Mouse (Mus musculus): ENCODE data around the gene Slc39a5. TPM values are rescaled to one million over a fixed set of nuclear protein-coding genes. Genes with fewer than 3 reads are reported as not detected.

The Slc39a5 gene
- total RNA-seq, 2 experiments from 2014 or later, result not detected

GRCm38 (mm10) chr10:128370601-128371000 is 30.4 kb downstream of the Slc39a5 start:
- no peak overlapping the region for H3K27ac ChIP-seq
- DNase-seq (ENCODE audit: extremely low spot score in 1 of 2, low spot score in 2 of 2), result no peak
- intact Hi-C loops (cut with DNase I), result no loop called here
- no peak for TF ChIP-seq CTCF (IDR thresholded peaks at IDR 0.05)
- H3K4me3 ChIP-seq, result no peak overlapping the region

- no peak for DNase-seq (ENCODE audit: extremely low spot score in 1 of 2, low spot score in 2 of 2)
- Histone ChIP-seq H3K27ac (peak overlapping the region; percentile 32; the same call in 1 of the 2 replicates), H3K4me3 (no peak overlapping the region)
- intact Hi-C loops (cut with DNase I), result no loop called here
- no peak for TF ChIP-seq CTCF (IDR thresholded peaks at IDR 0.05)
Observed at GRCm38 (mm10) chr10:128370021-128370420, 31.0 kb downstream of the Slc39a5 start.

- Histone ChIP-seq H3K4me3 (peak overlapping the region; percentile 80; the same call in 1 of the 2 replicates), H3K27ac (peak overlapping the region; percentile 89)
- intact Hi-C loops (cut with DNase I), result loop anchor here (2.0 kb wide), 2 partner anchors 31 to 39 kb away; no protein-coding TSS in a partner anchor
- TF ChIP-seq CTCF (IDR thresholded peaks at IDR 0.05), result no peak
- DNase-seq (ENCODE audit: extremely low spot score in 1 of 2, low spot score in 2 of 2), result no peak
Observed at GRCm38 (mm10) chr10:128369599-128369998, 31.4 kb downstream of the Slc39a5 start.

GRCm38 (mm10) chr10:128369218-128369543 is 31.8 kb downstream of the Slc39a5 start:
- DNase-seq (ENCODE audit: extremely low spot score in 1 of 2, low spot score in 2 of 2), result no peak
- intact Hi-C loops (cut with DNase I), result loop anchor here (2.0 kb wide), 2 partner anchors 30 to 40 kb away; no protein-coding TSS in a partner anchor
- H3K4me3 ChIP-seq, result peak overlapping the region; percentile 80
- no peak; the same call in 1 of the 2 replicates for TF ChIP-seq CTCF (IDR thresholded peaks at IDR 0.05)
- peak overlapping the region; percentile 89 for H3K27ac ChIP-seq

- intact Hi-C loops (cut with DNase I), result loop anchor here (2.0 kb wide), 2 partner anchors 30 to 40 kb away; no protein-coding TSS in a partner anchor
- H3K27ac ChIP-seq, result peak within 1 kb of the TSS; percentile 89
- H3K4me3 ChIP-seq, result peak within 1 kb of the TSS; percentile 80
- peak; percentile 91 for DNase-seq (ENCODE audit: extremely low spot score in 1 of 2, low spot score in 2 of 2)
- no peak for TF ChIP-seq CTCF (IDR thresholded peaks at IDR 0.05)
Observed at GRCm38 (mm10) chr10:128368402-128369217, 32.4 kb downstream of the Slc39a5 start, which contains the start of gene Coq10a. TSS of gene Coq10a (minus strand) at chr10:128368997.

- Histone ChIP-seq H3K4me3 (peak overlapping the region; percentile 80), H3K27ac (peak overlapping the region; percentile 87)
- intact Hi-C loops (cut with DNase I), result loop anchor here (2.0 kb wide), 2 partner anchors 29 to 41 kb away; no protein-coding TSS in a partner anchor
- no peak for DNase-seq (ENCODE audit: extremely low spot score in 1 of 2, low spot score in 2 of 2)
- TF ChIP-seq CTCF (IDR thresholded peaks at IDR 0.05), result no peak
Observed at GRCm38 (mm10) chr10:128367899-128368401, 33.1 kb downstream of the Slc39a5 start.

GRCm38 (mm10) chr10:128362568-128362967 is 38.5 kb downstream of the Slc39a5 start:
- intact Hi-C loops (cut with DNase I), result no loop called here
- no peak for DNase-seq (ENCODE audit: extremely low spot score in 1 of 2, low spot score in 2 of 2)

GRCm38 (mm10) chr10:128361836-128362235 is 39.2 kb downstream of the Slc39a5 start:
- Histone ChIP-seq H3K4me3 (no peak overlapping the region), H3K27ac (no peak overlapping the region)
- no peak for DNase-seq (ENCODE audit: extremely low spot score in 1 of 2, low spot score in 2 of 2)
- no peak for TF ChIP-seq CTCF (IDR thresholded peaks at IDR 0.05)
- intact Hi-C loops (cut with DNase I), result no loop called here

More at GRCm38 (mm10) chr10:128362568-128362967, 38.5 kb downstream of the Slc39a5 start:
- Histone ChIP-seq H3K27ac (no peak overlapping the region; the same call in 1 of the 2 replicates), H3K4me3 (no peak overlapping the region)
- peak; percentile 63 for TF ChIP-seq CTCF (IDR thresholded peaks at IDR 0.05)

- Histone ChIP-seq H3K27ac (no peak overlapping the region), H3K4me3 (no peak overlapping the region)
- intact Hi-C loops (cut with DNase I), result loop anchor here (2.0 kb wide), 1 partner anchor 22 kb away; the partner anchor contains the start of gene Cs
- TF ChIP-seq CTCF (IDR thresholded peaks at IDR 0.05), result no peak
- DNase-seq (ENCODE audit: extremely low spot score in 1 of 2, low spot score in 2 of 2), result no peak
Observed at GRCm38 (mm10) chr10:128359226-128359625, 41.8 kb downstream of the Slc39a5 start.

GRCm38 (mm10) chr10:128358796-128359195 is 42.2 kb downstream of the Slc39a5 start:
- no peak overlapping the region for H3K4me3 ChIP-seq
- TF ChIP-seq CTCF (IDR thresholded peaks at IDR 0.05), result peak; percentile 76
- intact Hi-C loops (cut with DNase I), result loop anchor here (2.0 kb wide), 1 partner anchor 22 kb away; the partner anchor contains the start of gene Cs
- DNase-seq (ENCODE audit: extremely low spot score in 1 of 2, low spot score in 2 of 2), result peak in 1 of 2 experiments; percentile 43
- H3K27ac ChIP-seq, result no peak overlapping the region

- H3K4me3 ChIP-seq, result no peak overlapping the region
- no peak for TF ChIP-seq CTCF (IDR thresholded peaks at IDR 0.05)
- intact Hi-C loops (cut with DNase I), result no loop called here
- DNase-seq (ENCODE audit: extremely low spot score in 1 of 2, low spot score in 2 of 2), result no peak
- H3K27ac ChIP-seq, result no peak overlapping the region
Observed at GRCm38 (mm10) chr10:128347541-128347940, 53.5 kb downstream of the Slc39a5 start.

Small RNA genes within 50 kb of the gene (microRNA-seq; reads per million reads assigned to microRNA genes)
- gene Gm25361 (0 reads per million in 2 experiments), gene Gm26308 (0 to 0.24 reads per million in 2 experiments), gene Mir6914 (0.24 to 0.96 reads per million in 2 experiments), gene Mir6915 (3.9 to 6.0 reads per million in 2 experiments)

Other genes starting within 250 kb of the Slc39a5 start
- 10 to 100 TPM; 15.6 to 16.4 TPM for gene Rbms2, start 220.9 kb downstream of the Slc39a5 start, total RNA-seq (2021)
- 10 to 100 TPM; 36.2 to 37.1 TPM for gene Gls2, start 206.8 kb downstream of the Slc39a5 start, total RNA-seq (2021)
- gene Spryd4, start 189.4 kb downstream of the Slc39a5 start, total RNA-seq (2021), result 10 to 100 TPM in 1 of 2 experiments, 1 to 10 TPM in 1; 9.5 to 10.4 TPM
- not detected for gene Mip, start 175.4 kb downstream of the Slc39a5 start, total RNA-seq (2021)
- 1 to 10 TPM; 8.2 to 9.1 TPM for gene Timeless, start 169.2 kb downstream of the Slc39a5 start, total RNA-seq (2021)
- gene Apon, start 147.1 kb downstream of the Slc39a5 start, total RNA-seq (2021), result not detected
- not detected for gene Apof, start 132.6 kb downstream of the Slc39a5 start, total RNA-seq (2021)
- 10 to 100 TPM; 29.2 to 31.5 TPM for gene Stat2, start 130.7 kb downstream of the Slc39a5 start, total RNA-seq (2021)
- gene Il23a, start 102.5 kb downstream of the Slc39a5 start, total RNA-seq (2021), result not detected
- gene Pan2, start 97.9 kb downstream of the Slc39a5 start, total RNA-seq (2021), result 10 to 100 TPM; 15.8 TPM
- 10 to 100 TPM; 66.8 to 67.5 TPM for gene Cnpy2, start 78.8 kb downstream of the Slc39a5 start, total RNA-seq (2021)
- gene Cs, start 63.5 kb downstream of the Slc39a5 start, total RNA-seq (2021), result 100 to 1,000 TPM; 216 to 218 TPM
- 10 to 100 TPM; 53.0 to 54.6 TPM for gene Coq10a, start 32.2 kb downstream of the Slc39a5 start, total RNA-seq (2021)
- gene Ankrd52, start 24.1 kb downstream of the Slc39a5 start, total RNA-seq (2021), result 10 to 100 TPM; 60.8 to 63.9 TPM
- gene Nabp2, start 10.3 kb upstream of the Slc39a5 start, total RNA-seq (2021), result 10 to 100 TPM; 87.0 to 91.1 TPM
- 10 to 100 TPM; 74.0 to 76.6 TPM for gene Rnf41, start 10.4 kb upstream of the Slc39a5 start, total RNA-seq (2021)
- 100 to 1,000 TPM; 253 to 254 TPM for gene Smarcc2, start 58.0 kb upstream of the Slc39a5 start, total RNA-seq (2021)
- 100 to 1,000 TPM; 555 to 562 TPM for gene Myl6, start 92.9 kb upstream of the Slc39a5 start, total RNA-seq (2021)
- gene Myl6b, start 97.5 kb upstream of the Slc39a5 start, total RNA-seq (2021), result 10 to 100 TPM; 30.7 to 32.9 TPM
- 10 to 100 TPM; 10.2 to 10.4 TPM for gene Esyt1, start 124.6 kb upstream of the Slc39a5 start, total RNA-seq (2021)
- gene Zc3h10, start 146.5 kb upstream of the Slc39a5 start, total RNA-seq (2021), result 10 to 100 TPM; 12.4 to 15.7 TPM
- gene Rpl41, start 148.1 kb upstream of the Slc39a5 start, total RNA-seq (2021), result 1,000 to 10,000 TPM; 1,506 to 1,537 TPM
- gene Pa2g4, start 164.8 kb upstream of the Slc39a5 start, total RNA-seq (2021), result 10 to 100 TPM; 51.7 to 58.0 TPM
- 1 to 10 TPM; 5.0 to 5.4 TPM for gene Erbb3, start 188.4 kb upstream of the Slc39a5 start, total RNA-seq (2021)
- 100 to 1,000 TPM; 211 to 235 TPM for gene Rps26, start 225.5 kb upstream of the Slc39a5 start, total RNA-seq (2021)
- 10 to 100 TPM; 16.2 to 16.8 TPM for gene Ikzf4, start 244.8 kb upstream of the Slc39a5 start, total RNA-seq (2021)